Mouse (Mus musculus): Measurements from ENCODE around the gene Alpk1. TPM values are rescaled to one million over a fixed set of nuclear protein-coding genes. Genes with fewer than 3 reads are reported as not detected.

The Alpk1 gene
- polyA plus RNA-seq, 1 experiment from 2014 or later, result 0.61 TPM

GRCm38 (mm10) chr3:127720948-127721347 is 59.4 kb downstream of the Alpk1 start:
- 56% methylated on average over 4 of the region's 4 CpGs for WGBS
- ATAC-seq (replicated peaks; ENCODE audit: low FRiP score, low read depth) (no peak), DNase-seq (ENCODE audit: low spot score) (no peak)
- Histone ChIP-seq H3K4me3 (replicated peaks; ENCODE audit: low read depth, low read length) (no peak overlapping the region), H3K9ac (ENCODE audit: low read depth, low read length) (no peak overlapping the region), H3K27ac (no peak overlapping the region), H3K27me3 (ENCODE audit: insufficient read depth, low read length) (no peaks in the 10 kb centered on the region), H3K9me3 (replicated peaks; ENCODE audit: low read length) (no peaks in the 10 kb centered on the region), H3K36me3 (ENCODE audit: insufficient read depth, low read length) (no peaks in the 10 kb centered on the region), H3K4me2 (ENCODE audit: low read length) (no peak overlapping the region), H3K4me1 (replicated peaks; ENCODE audit: insufficient read depth, low read length) (no peaks in the 10 kb centered on the region)
- no peak for TF ChIP-seq CTCF (IDR thresholded peaks at IDR 0.05; ENCODE audit: low read depth)

- Histone ChIP-seq H3K9me3 (replicated peaks; ENCODE audit: low read length) (no peaks in the 10 kb centered on the region), H3K4me3 (replicated peaks; ENCODE audit: low read depth, low read length) (no peak overlapping the region), H3K27ac (no peak overlapping the region), H3K27me3 (ENCODE audit: insufficient read depth, low read length) (no peaks in the 10 kb centered on the region), H3K4me2 (ENCODE audit: low read length) (no peak overlapping the region), H3K36me3 (ENCODE audit: insufficient read depth, low read length) (no peaks in the 10 kb centered on the region), H3K4me1 (replicated peaks; ENCODE audit: insufficient read depth, low read length) (no peaks in the 10 kb centered on the region), H3K9ac (ENCODE audit: low read depth, low read length) (no peak overlapping the region)
- WGBS, result 33% methylated on average over 6 of the region's 6 CpGs
- DNase-seq (ENCODE audit: low spot score), result no peak
- TF ChIP-seq CTCF (IDR thresholded peaks at IDR 0.05; ENCODE audit: low read depth), result no peak
- ATAC-seq (replicated peaks; ENCODE audit: low FRiP score, low read depth), result no peak
These were observed 60.3 kb downstream of the Alpk1 start for GRCm38 (mm10) chr3:127720050-127720449.

GRCm38 (mm10) chr3:127719601-127720000 is 60.7 kb downstream of the Alpk1 start:
- Histone ChIP-seq H3K27ac (no peak overlapping the region), H3K4me3 (replicated peaks; ENCODE audit: low read depth, low read length) (no peak overlapping the region), H3K27me3 (ENCODE audit: insufficient read depth, low read length) (no peaks in the 10 kb centered on the region), H3K4me1 (replicated peaks; ENCODE audit: insufficient read depth, low read length) (no peaks in the 10 kb centered on the region), H3K9me3 (replicated peaks; ENCODE audit: low read length) (no peaks in the 10 kb centered on the region), H3K9ac (ENCODE audit: low read depth, low read length) (no peak overlapping the region), H3K4me2 (ENCODE audit: low read length) (no peak overlapping the region), H3K36me3 (ENCODE audit: insufficient read depth, low read length) (no peaks in the 10 kb centered on the region)
- 69% methylated on average over 5 of the region's 5 CpGs for WGBS
- DNase-seq (ENCODE audit: low spot score) (no peak), ATAC-seq (replicated peaks; ENCODE audit: low FRiP score, low read depth) (no peak)
- no peak for TF ChIP-seq CTCF (IDR thresholded peaks at IDR 0.05; ENCODE audit: low read depth)

DNA sequence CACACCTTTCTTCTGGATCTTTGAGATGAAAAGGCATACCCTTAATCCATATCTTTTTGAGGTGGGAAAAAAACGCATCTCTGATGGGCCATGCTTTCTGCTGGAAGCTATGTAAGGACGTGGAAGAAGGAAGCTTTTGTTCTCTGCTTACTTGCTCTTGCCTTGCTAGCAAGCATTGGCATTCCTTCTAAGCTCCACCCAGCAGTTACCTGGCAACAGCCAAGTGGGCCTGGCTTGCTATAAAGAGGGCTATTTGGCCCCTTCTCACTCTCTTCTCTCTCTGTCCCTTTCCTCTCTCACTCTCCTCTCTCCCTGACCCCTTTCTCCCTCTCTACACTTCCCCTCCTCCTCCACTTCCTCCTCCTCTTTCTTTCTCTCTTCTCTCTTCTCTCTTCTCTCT is 63.6 kb downstream of the Alpk1 start:
- Histone ChIP-seq H3K4me2 (ENCODE audit: low read length) (no peak overlapping the region), H3K36me3 (ENCODE audit: insufficient read depth, low read length) (no peaks in the 10 kb centered on the region), H3K4me3 (replicated peaks; ENCODE audit: low read depth, low read length) (no peak overlapping the region), H3K9ac (ENCODE audit: low read depth, low read length) (no peak overlapping the region), H3K9me3 (replicated peaks; ENCODE audit: low read length) (no peaks in the 10 kb centered on the region), H3K27ac (no peak overlapping the region), H3K4me1 (replicated peaks; ENCODE audit: insufficient read depth, low read length) (no peaks in the 10 kb centered on the region), H3K27me3 (ENCODE audit: insufficient read depth, low read length) (no peaks in the 10 kb centered on the region)
- ATAC-seq (replicated peaks; ENCODE audit: low FRiP score, low read depth), result no peak
- no peak for TF ChIP-seq CTCF (IDR thresholded peaks at IDR 0.05; ENCODE audit: low read depth)
- WGBS, result 29% methylated on average over 2 of the region's 2 CpGs
- no peak for DNase-seq (ENCODE audit: low spot score)

DNA sequence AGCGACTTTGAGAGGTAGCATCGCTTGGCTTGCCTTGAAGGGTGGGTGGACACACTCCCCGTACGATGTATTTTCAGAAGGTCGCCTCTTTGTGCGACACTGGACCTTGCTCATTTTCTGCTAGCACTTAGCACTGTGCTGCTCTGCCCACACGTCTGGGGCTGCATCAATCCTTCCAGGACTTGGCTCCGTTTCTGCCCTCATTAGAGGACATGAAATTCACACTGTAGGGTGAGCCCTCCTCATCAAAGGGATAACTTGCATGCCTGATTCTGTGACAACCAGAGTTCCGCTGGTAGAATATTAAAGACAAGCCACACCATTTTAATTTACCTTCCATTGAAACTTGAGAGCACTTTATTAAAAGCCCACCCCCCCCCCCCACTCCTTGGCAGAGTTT is 67.2 kb downstream of the Alpk1 start:
- Histone ChIP-seq H3K9ac (ENCODE audit: low read depth, low read length) (no peak overlapping the region), H3K36me3 (ENCODE audit: insufficient read depth, low read length) (no peaks in the 10 kb centered on the region), H3K4me2 (ENCODE audit: low read length) (no peak overlapping the region), H3K4me3 (replicated peaks; ENCODE audit: low read depth, low read length) (no peak overlapping the region), H3K27ac (no peak overlapping the region), H3K4me1 (replicated peaks; ENCODE audit: insufficient read depth, low read length) (no peaks in the 10 kb centered on the region), H3K9me3 (replicated peaks; ENCODE audit: low read length) (no peaks in the 10 kb centered on the region), H3K27me3 (ENCODE audit: insufficient read depth, low read length) (no peaks in the 10 kb centered on the region)
- WGBS, result 31% methylated on average over 9 of the region's 9 CpGs
- ATAC-seq (replicated peaks; ENCODE audit: low FRiP score, low read depth) (no peak), DNase-seq (ENCODE audit: low spot score) (peak; percentile 46)
- no peak for TF ChIP-seq CTCF (IDR thresholded peaks at IDR 0.05; ENCODE audit: low read depth)

DNA sequence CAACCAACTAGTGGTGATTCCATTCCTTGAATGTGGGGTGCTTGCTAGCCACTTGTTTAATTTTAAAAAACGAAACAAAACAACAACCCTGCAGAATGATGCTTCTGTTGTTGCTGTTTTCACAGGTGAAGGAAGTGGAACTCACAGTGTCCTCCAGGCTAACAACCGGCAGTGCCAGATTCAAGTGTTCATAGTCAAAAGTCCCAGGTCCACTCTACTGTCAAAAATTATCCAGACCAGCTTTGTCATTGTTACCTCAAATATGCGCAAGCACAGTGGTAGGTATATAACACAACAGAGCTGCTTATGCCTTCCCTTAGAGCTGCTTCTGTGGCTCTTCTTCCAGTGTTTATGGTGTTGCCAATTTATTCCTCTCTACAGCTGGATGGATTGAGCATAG is 68.8 kb downstream of the Alpk1 start:
- Histone ChIP-seq H3K4me3 (replicated peaks; ENCODE audit: low read depth, low read length) (no peak overlapping the region), H3K4me1 (replicated peaks; ENCODE audit: insufficient read depth, low read length) (no peaks in the 10 kb centered on the region), H3K9ac (ENCODE audit: low read depth, low read length) (no peak overlapping the region), H3K9me3 (replicated peaks; ENCODE audit: low read length) (no peaks in the 10 kb centered on the region), H3K27ac (no peak overlapping the region), H3K4me2 (ENCODE audit: low read length) (no peak overlapping the region), H3K36me3 (ENCODE audit: insufficient read depth, low read length) (no peaks in the 10 kb centered on the region), H3K27me3 (ENCODE audit: insufficient read depth, low read length) (no peaks in the 10 kb centered on the region)
- TF ChIP-seq CTCF (IDR thresholded peaks at IDR 0.05; ENCODE audit: low read depth), result no peak
- 82% methylated on average over 3 of the region's 3 CpGs for WGBS
- DNase-seq (ENCODE audit: low spot score), result no peak
- no peak for ATAC-seq (replicated peaks; ENCODE audit: low FRiP score, low read depth)

DNA sequence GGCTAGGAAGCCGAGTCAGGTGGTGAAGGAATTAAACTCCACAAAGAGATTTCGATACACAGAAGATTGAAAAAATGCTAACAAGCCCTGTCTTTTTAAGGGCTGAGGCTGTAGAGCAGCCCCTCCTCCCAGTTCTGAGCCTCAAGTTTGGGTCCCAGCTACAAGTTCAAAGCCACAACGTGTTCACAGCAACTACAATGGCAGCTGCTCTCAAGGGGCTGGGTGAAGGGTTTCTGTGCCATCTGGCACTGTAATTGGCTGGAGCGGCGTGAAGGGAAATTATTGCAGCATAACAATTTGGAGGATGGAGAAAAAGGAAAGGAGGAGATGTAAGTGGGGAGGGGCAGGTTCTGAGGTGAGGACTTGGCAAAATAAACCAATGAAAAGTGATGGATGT is 73.2 kb downstream of the Alpk1 start:
- no peak overlapping the region for H3K4me3 ChIP-seq (replicated peaks; ENCODE audit: low read depth, low read length)
- no peaks in the 10 kb centered on the region for H3K27me3 ChIP-seq (ENCODE audit: insufficient read depth, low read length)
- ATAC-seq (replicated peaks; ENCODE audit: low FRiP score, low read depth) (no peak), DNase-seq (ENCODE audit: low spot score) (no peak)
- H3K9ac ChIP-seq (ENCODE audit: low read depth, low read length), result no peak overlapping the region
- WGBS, result 87% methylated on average over 5 of the region's 5 CpGs
- H3K36me3 ChIP-seq (ENCODE audit: insufficient read depth, low read length), result no peaks in the 10 kb centered on the region
- no peaks in the 10 kb centered on the region for H3K9me3 ChIP-seq (replicated peaks; ENCODE audit: low read length)
- no peak for TF ChIP-seq CTCF (IDR thresholded peaks at IDR 0.05; ENCODE audit: low read depth)
- 0 out of 2 replicates have a peak, but pooled peaks cover 3% of the 10 kb centered on the region for H3K4me1 ChIP-seq (replicated peaks; ENCODE audit: insufficient read depth, low read length)
- no peak overlapping the region for H3K27ac ChIP-seq
- H3K4me2 ChIP-seq (ENCODE audit: low read length), result no peak overlapping the region

Measured in kidney, postnatal 0 days (tissue).